Mouse (Mus musculus): ENCODE data around the gene Wwc1.

Gene Wwc1

GRCm38 (mm10) chr11:35973135-35973534, 7.2 kb downstream of the Wwc1 start:
- DNase-seq (ENCODE audit: low read depth) = no peak

DNA sequence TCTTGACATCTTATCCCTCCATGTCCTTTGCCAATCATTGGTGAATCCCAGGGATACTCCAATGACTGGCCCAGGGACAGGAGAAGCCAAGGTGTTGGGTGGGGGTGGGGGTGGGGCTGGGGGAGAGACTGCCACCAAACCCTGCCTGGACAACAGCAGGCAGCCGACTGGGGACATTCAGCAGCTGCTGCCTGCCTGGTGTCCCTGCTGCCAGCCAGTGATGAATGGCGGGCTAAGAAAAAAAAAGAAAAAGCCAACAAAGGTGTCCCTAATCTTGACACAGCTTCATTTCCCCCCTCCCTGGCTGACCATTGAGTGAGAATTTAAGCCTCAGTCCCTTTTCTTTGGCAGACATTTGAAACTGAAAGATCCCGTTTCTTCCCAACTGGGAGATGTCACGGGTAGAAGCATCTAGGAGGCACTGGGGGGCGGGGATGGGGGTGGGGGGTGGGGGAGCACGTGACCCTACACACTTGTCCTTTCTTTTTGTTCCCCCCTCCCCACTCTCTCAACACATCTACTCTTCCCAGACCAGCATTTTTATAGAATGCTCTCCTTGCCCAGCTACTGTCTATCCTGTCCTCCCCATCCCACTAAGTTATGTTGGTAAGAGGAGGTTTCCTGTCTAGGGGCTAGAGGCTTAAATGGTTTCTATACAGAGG, 7.9 kb downstream of the Wwc1 start:
- DNase-seq (ENCODE audit: low read depth) = no peak

DNA sequence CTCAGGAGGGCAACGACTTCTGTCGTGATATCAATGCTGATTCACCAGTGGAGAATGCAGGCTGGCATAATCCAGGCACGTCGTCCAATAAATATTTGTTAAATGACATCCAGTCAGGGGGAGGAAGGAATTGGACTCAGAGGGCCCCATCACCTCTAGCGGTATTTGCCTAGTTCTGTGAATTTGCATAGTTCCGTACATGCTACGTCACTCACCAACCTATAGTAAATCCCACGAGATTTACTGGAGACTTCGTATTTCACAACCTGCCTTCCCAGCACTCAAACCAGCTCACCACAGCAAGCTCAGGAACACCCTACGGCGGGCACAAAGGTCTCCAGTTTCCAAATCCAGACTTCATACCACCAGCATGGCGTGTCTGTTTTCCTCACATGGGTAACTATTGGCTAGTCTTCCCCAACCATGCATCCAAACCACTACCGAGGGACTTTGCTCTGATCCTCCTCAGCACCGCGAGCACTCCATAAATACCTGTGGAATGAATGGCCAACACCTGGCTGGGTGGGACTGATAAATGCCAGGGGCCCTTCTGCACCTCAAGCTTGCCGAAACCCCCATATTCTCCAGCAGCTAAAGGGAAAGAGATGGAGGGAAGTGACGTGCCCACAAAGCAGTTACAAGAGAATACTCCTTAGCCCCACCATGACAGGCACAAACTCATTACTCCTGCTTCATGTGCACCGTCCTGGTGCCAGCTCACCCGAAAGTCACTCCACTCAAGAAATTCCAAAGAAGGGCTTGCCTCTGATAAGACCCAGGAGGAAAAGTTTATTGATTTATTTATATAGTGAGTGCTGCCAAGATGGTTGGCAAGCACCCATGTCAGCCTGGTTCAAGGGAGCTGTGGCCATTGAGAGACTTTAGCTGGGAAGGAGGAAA, 9.3 kb downstream of the Wwc1 start:
- no peak for DNase-seq (ENCODE audit: low read depth)

GRCm38 (mm10) chr11:35968291-35968690, 12.0 kb downstream of the Wwc1 start:
- no peak for DNase-seq (ENCODE audit: low read depth)

- DNase-seq (ENCODE audit: low read depth) = no peak
These were observed 16.3 kb downstream of the Wwc1 start for GRCm38 (mm10) chr11:35963981-35964549.

DNA sequence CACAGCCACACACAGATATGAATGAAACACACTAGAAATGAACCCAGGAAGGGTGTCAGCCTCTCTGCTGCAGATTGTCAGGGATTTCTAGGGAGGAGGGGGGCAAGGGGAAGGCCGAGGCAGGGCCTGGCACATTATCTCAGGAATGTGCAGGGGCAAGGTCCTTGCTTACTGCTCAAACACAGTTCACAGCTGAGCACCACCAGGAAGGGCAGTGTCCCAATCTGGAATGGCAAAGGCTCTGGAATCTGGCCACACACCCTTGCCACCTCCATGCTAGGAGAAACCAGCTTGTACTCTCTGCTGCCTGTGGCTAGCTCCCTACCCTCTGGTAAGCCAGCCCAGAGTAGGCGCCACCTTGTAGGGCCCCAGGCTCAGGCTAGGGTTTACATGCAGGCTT, 16.8 kb downstream of the Wwc1 start:
- DNase-seq (ENCODE audit: low read depth) = no peak

- DNase-seq (ENCODE audit: low read depth) = no peak
These were observed 17.9 kb downstream of the Wwc1 start for GRCm38 (mm10) chr11:35962431-35962830.

DNA sequence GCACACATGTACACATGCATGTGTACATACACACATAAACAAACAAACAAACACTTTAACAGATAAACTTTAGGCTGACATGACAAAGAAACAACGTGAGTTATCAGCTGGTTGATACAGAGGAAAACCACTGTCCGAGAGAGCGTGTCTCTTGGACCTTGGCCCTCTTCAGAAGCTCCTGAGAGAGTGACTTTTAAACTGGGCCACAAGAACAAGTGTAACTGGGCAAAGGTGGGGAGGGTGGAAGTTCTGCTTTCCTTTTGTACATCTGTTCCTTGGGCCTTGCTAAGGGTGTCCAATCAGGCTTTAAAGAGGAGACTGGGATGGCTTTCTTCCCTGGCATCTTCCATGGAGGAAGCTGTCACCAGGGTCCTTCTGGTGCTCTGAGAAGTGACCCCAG, 21.1 kb downstream of the Wwc1 start:
- DNase-seq (ENCODE audit: low read depth) = no peak

GRCm38 (mm10) chr11:35955572-35955971, 24.8 kb downstream of the Wwc1 start:
- no peak for DNase-seq (ENCODE audit: low read depth)

- no peak for DNase-seq (ENCODE audit: low read depth)
These were observed 27.1 kb downstream of the Wwc1 start for GRCm38 (mm10) chr11:35953179-35953578.

GRCm38 (mm10) chr11:35951727-35952065, 28.6 kb downstream of the Wwc1 start:
- no peak for DNase-seq (ENCODE audit: low read depth)

- DNase-seq (ENCODE audit: low read depth) = no peak
These were observed 29.1 kb downstream of the Wwc1 start for GRCm38 (mm10) chr11:35951058-35951726.

- DNase-seq (ENCODE audit: low read depth) = no peak
These were observed 29.9 kb downstream of the Wwc1 start for GRCm38 (mm10) chr11:35950466-35950865.

DNA sequence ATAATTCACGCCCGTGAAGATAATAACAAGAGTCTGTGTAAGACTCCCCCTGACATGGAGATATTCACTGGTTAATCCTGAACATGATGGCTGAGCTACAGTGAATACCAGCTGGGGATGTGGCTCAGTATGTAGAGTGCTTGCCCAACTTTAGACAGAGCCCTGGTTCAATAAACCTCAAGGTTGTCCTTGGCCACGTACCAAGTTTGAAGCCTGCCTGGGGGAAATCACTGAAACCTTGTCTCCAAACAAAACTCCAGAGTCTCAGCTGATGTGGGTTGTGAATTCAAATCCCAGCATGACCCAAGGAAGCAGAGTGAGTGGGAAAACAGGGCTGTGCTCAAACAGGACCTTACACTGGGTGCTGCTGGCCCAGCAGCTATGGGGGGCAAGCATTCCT, 30.3 kb downstream of the Wwc1 start:
- DNase-seq (ENCODE audit: low read depth) = no peak

GRCm38 (mm10) chr11:35948457-35948881, 31.9 kb downstream of the Wwc1 start:
- no peak for DNase-seq (ENCODE audit: low read depth)

DNA sequence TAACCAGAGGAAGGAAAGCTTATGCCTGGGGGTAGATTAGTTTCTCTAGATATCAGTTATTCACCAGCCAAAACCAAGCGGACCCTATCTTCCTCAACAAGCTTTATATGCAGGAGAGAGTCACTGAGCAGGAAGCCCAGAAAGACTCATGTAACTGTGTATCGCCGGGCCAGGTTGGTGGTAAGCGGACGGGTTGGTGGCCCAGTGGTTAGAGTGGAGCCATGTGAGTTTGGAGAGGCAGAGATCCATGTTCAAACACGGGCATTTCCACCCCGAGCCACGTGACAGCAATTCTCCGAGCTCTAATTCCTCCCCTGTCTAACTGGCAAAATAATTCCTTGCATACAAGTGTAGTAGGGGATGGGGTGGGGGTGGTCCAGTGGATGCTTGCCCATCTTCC, 32.4 kb downstream of the Wwc1 start:
- DNase-seq (ENCODE audit: low read depth) = no peak

DNA sequence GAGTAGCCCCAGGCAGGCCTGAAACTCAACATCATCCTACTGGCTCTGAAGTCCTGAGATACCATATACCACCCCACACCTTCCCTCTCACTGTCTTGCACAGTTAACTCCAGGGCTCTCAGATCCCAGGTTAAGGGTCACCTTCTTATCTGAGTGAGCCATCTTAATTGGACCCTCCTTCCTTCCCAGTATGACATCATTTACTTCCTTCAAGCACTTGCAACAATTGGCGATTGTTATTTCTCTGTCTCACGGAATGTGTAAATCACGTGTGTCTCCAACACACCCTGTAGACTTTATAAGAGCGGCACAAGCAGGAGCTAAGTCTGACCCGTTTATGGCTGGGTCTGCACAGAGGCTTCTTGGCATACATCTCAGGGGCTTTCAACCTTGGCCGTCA, 35.1 kb downstream of the Wwc1 start:
- DNase-seq (ENCODE audit: low read depth) = no peak

GRCm38 (mm10) chr11:35941641-35942040, 38.7 kb downstream of the Wwc1 start:
- DNase-seq (ENCODE audit: low read depth) = no peak

DNA sequence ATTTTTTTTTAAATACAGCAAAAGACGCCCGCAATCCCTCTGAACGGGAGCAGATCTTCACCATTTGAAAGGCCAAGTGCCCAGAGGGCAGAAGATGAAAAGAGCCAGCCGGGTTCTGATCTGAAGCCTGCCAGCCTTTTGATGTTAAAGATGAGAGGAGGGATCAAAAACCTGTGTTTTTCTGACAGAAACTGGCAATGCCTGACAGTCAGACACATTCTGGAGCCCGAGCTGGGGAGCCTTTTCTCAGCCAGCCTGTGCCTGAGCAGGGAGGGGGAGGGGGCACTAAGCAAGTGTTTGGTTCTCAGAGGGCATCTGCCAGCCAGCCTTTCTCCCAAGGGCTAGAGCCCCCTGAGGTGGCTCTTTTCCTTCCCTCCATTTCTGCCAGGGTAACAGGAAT, 39.3 kb downstream of the Wwc1 start:
- no peak for DNase-seq (ENCODE audit: low read depth)

- DNase-seq (ENCODE audit: low read depth) = no peak
These were observed 41.4 kb downstream of the Wwc1 start for GRCm38 (mm10) chr11:35938790-35939385.

DNA sequence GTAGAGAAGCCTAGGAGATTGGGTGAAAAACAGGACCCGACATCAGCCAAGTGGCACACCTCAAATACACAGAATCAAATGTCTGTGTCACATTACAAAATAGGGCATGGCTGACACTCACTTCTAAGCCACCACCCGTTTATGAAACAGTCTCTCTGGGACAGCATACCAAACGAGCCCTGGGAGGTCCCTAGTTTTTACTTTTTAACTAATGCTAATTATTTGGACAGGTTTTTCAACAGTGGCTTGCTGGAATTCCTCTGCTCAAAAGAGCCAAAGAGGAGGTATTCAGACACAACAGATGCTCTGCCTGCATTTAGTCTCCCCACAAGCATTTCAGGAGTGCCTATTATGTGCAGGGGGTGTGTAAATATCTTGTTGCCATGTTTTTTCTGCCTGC, 44.7 kb downstream of the Wwc1 start:
- no peak for DNase-seq (ENCODE audit: low read depth)

DNA sequence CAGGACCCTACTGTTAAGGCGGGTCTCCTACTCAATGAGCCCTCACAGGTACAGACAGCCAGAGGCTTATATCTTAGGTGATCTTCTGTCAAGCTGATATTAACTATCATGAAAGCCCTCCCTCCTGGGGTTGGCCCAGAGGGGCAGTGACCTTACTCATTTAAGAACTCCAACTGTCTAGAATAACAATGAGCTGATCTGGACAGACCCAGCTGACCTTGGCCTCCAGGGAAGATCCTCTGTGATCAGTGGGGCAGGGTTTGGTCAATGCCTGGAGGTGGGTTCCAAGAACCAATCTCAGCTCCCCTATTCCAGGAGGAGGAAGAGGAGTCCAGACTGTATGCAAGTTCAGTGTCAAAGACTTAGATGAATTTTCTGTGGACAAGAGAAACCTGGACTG, 45.2 kb downstream of the Wwc1 start:
- DNase-seq (ENCODE audit: low read depth) = no peak

Data from 416B (cell line).